Mouse (Mus musculus) MEL (cell line): Measurements from ENCODE around the gene Irak2.

Experiments used
- BHLHE40 ChIP-seq: IDR thresholded peaks from 2 replicates; pipeline ENCODE4 v1.6.1; 2012; ENCODE audit warnings: low read depth, mild to moderate bottlenecking, inconsistent platforms, low read length, improper control_type of control experiment, borderline replicate concordance
- CTCF ChIP-seq, 3 experiments: IDR thresholded peaks in 2 of 3; conservative IDR thresholded peaks in 1 of 3; 2 replicates each; pipeline ENCODE4 v1.5.1; 2011 to 2012; ENCODE audit warnings: low read length in 3 of 3, low read depth in 2 of 3, mild to moderate bottlenecking in 2 of 3, improper control_type of control experiment in 1 of 3, inconsistent platforms in 1 of 3, mixed read lengths in 1 of 3, moderate library complexity in 1 of 3; ENCODE audit not compliant: control insufficient read depth in 1 of 3, insufficient read depth in 1 of 3, poor library complexity in 1 of 3, severe bottlenecking in 1 of 3
- ETS1 ChIP-seq: IDR thresholded peaks from 2 replicates; pipeline ENCODE4 v1.6.1; 2012; ENCODE audit warnings: low read depth, mild to moderate bottlenecking, inconsistent platforms, low read length, improper control_type of control experiment, moderate library complexity
- HCFC1 ChIP-seq: IDR thresholded peaks from 2 replicates; pipeline ENCODE4 v1.6.1; 2012; ENCODE audit warnings: low read depth, mild to moderate bottlenecking, inconsistent platforms, low read length, improper control_type of control experiment, moderate library complexity
- KAT2A ChIP-seq: conservative IDR thresholded peaks from 2 replicates; pipeline ENCODE4 v1.6.1; 2012; ENCODE audit warnings: low read depth, low read length, improper control_type of control experiment, inconsistent platforms
- NELFE ChIP-seq: IDR thresholded peaks from 2 replicates; pipeline ENCODE4 v1.6.1; 2011; ENCODE audit warnings: low read depth, low read length, improper control_type of control experiment
- NRF1 ChIP-seq: IDR thresholded peaks from 2 replicates; pipeline ENCODE4 v1.6.1; 2014; ENCODE audit warnings: low read depth, mild to moderate bottlenecking, inconsistent platforms, low read length, improper control_type of control experiment, moderate library complexity; ENCODE audit not compliant: poor library complexity, insufficient read depth, severe bottlenecking
- POLR2A ChIP-seq, 2 experiments: IDR thresholded peaks; 2 replicates each; pipeline ENCODE4 v1.6.1; 2011 to 2012; ENCODE audit warnings: low read length in 2 of 2, mild to moderate bottlenecking in 2 of 2, control low read depth in 1 of 2, improper control_type of control experiment in 1 of 2, low read depth in 1 of 2, moderate library complexity in 1 of 2; ENCODE audit not compliant: control insufficient read depth in 1 of 2, insufficient read depth in 1 of 2, poor library complexity in 1 of 2
- POLR2AphosphoS5 ChIP-seq: IDR thresholded peaks from 2 replicates; pipeline ENCODE4 v1.6.1; 2012; ENCODE audit warnings: low read depth, borderline replicate concordance, mild to moderate bottlenecking, inconsistent platforms, low read length, moderate library complexity, mixed read lengths
- TBP ChIP-seq: IDR thresholded peaks from 2 replicates; pipeline ENCODE4 v1.8.0; 2011; ENCODE audit warnings: low read depth, low read length, improper control_type of control experiment
- TCF12 ChIP-seq: IDR thresholded peaks from 2 replicates; pipeline ENCODE4 v1.6.1; 2014; ENCODE audit warnings: low read depth, mild to moderate bottlenecking, inconsistent platforms, low read length, improper control_type of control experiment, moderate library complexity
- USF1 ChIP-seq: IDR thresholded peaks from 2 replicates; pipeline ENCODE4 v1.6.1; 2014; ENCODE audit warnings: low read depth, mild to moderate bottlenecking, inconsistent platforms, low read length, improper control_type of control experiment, moderate library complexity

DNA sequence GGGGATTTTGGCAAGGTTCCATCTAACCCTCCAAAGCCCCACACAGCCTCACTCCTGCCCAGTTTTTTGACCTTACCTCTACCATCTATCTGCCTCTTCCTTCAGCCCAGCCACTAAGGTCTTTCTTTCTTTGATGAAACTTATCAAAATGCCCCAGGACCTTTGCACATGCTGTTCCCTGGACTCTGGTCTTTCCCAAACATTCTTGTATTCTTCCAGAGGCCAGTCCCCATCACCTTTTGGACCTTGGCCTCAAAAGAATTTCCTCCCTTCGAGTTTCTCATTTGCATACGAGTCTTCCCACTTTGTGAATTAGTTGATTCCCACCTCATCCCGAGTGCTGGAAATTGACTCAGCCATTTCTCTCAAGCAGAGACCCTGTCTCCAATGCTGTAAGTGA, 17.2 kb downstream of the Irak2 start:
- no peak for TF ChIP-seq NELFE
- TF ChIP-seq POLR2A (IDR thresholded peaks at IDR 0.05; ENCODE audit: control insufficient read depth in 1 of 2, insufficient read depth in 1 of 2, low read depth in 1 of 2, low read length in 2 of 2, poor library complexity in 1 of 2) = no peak
- no peak for TF ChIP-seq CTCF (IDR thresholded peaks at IDR 0.05 in 2 of 3, conservative IDR thresholded peaks at IDR 0.05 in 1 of 3; ENCODE audit: control insufficient read depth in 1 of 3, insufficient read depth in 1 of 3, low read depth in 2 of 3, low read length in 3 of 3, poor library complexity in 1 of 3, severe bottlenecking in 1 of 3)
- no peak for TF ChIP-seq BHLHE40
- TF ChIP-seq NRF1 = no peak
- no peak for TF ChIP-seq TCF12
- no peak for TF ChIP-seq HCFC1
- TF ChIP-seq TBP = no peak
- no peak for TF ChIP-seq KAT2A
- no peak for TF ChIP-seq POLR2AphosphoS5
- no peak for TF ChIP-seq ETS1
- TF ChIP-seq USF1 = no peak
